Comparison of ENCODE assay signal across 27 mouse cellular contexts in the genomic region with DNA sequence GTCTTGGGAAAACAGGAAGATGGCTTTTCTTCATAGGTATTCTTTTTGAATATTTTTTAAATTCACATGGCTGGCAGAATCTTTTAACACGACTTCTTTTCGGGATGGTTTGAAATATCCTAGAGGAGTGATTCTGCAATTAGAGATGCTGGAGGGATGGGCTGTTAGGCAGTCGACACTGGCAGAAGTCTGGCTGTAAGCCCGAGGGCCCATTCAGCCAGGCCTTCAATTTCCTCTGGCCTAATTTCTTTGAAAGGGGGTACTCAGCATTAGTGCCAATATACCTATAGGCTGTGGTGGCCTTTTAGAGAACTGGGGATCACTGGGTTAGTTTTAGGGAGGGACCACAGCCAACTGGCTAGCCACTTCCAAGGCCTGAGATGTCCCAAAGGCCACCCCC.
DNase-seq lines count a peak whose midpoint lies in the region; ATAC-seq lines count a peak whose summit lies in the region.
"Had no signal": no experiment of that assay in that cellular context is flagged by ENCODE, and none has a peak within 500 bp of the region (broad histone marks: within the 10 kb centered on the region; RNA-seq: fewer than 3 reads in every experiment).

No protein-coding gene starts in this region.

- H3K4me1 ChIP-seq in hindbrain, embryonic 10.5 days (replicated peaks): peaks cover 77% of the 10 kb centered on the region
- peaks cover 19% of the 10 kb centered on the region; the same call in 1 of the 2 replicates for H3K4me1 ChIP-seq in hindbrain, embryonic 11.5 days (replicated peaks; ENCODE audit: control insufficient read depth, insufficient read depth, low read length)
- H3K4me1 ChIP-seq in midbrain, embryonic 13.5 days (replicated peaks): peaks cover 85% of the 10 kb centered on the region
- peaks cover 33% of the 10 kb centered on the region for H3K4me1 ChIP-seq in midbrain, embryonic 11.5 days (ENCODE audit: control insufficient read depth, insufficient read depth, low read length)
- H3K4me1 ChIP-seq in neural tube, embryonic 15.5 days: peaks cover 66% of the 10 kb centered on the region
- H3K4me1 ChIP-seq: liver, embryonic 15.5 days had no signal

- H3K9ac ChIP-seq in hindbrain, embryonic 11.5 days (ENCODE audit: low read depth, low read length): no peak overlapping the region
- H3K9ac ChIP-seq in midbrain, embryonic 13.5 days (replicated peaks): no peak overlapping the region
- no peak overlapping the region for H3K9ac ChIP-seq in midbrain, embryonic 11.5 days (ENCODE audit: low read length)
- no peak overlapping the region for H3K9ac ChIP-seq in neural tube, embryonic 15.5 days (replicated peaks)
- H3K9ac ChIP-seq: embryonic facial prominence, embryonic 15.5 days; heart, embryonic 12.5 days; kidney, embryonic 15.5 days; liver, embryonic 15.5 days; lung, embryonic 15.5 days had no signal

- no peaks in the 10 kb centered on the region for H3K27me3 ChIP-seq in hindbrain, embryonic 10.5 days (ENCODE audit: insufficient read depth, poor library complexity, severe bottlenecking)
- H3K27me3 ChIP-seq in hindbrain, embryonic 11.5 days (ENCODE audit: control insufficient read depth, insufficient read depth, low read length): no peaks in the 10 kb centered on the region
- H3K27me3 ChIP-seq in midbrain, embryonic 13.5 days: no peaks in the 10 kb centered on the region
- no peaks in the 10 kb centered on the region for H3K27me3 ChIP-seq in midbrain, embryonic 11.5 days (ENCODE audit: control insufficient read depth, insufficient read depth, low read length)
- H3K27me3 ChIP-seq in neural tube, embryonic 15.5 days (replicated peaks): no peaks in the 10 kb centered on the region
- H3K27me3 ChIP-seq: embryonic facial prominence, embryonic 15.5 days; heart, embryonic 12.5 days; kidney, embryonic 15.5 days; liver, embryonic 15.5 days; lung, embryonic 15.5 days had no signal

- no peak for ATAC-seq in hindbrain, embryonic 11.5 days (ENCODE audit: low FRiP score)
- no peak for ATAC-seq in midbrain, embryonic 13.5 days
- no peak for ATAC-seq in midbrain, embryonic 11.5 days (ENCODE audit: low FRiP score)
- ATAC-seq in neural tube, embryonic 15.5 days (ENCODE audit: low FRiP score): no peak
- ATAC-seq: activated CD4-positive, CD25-positive, alpha-beta regulatory T cell, adult 4 months; intestine, postnatal 0 days had no signal

- 80% methylated on average over 4 of the region's 4 CpGs for WGBS in hindbrain, embryonic 10.5 days
- WGBS in hindbrain, embryonic 11.5 days: 81% methylated on average over 4 of the region's 4 CpGs
- 71% methylated on average over 4 of the region's 4 CpGs for WGBS in midbrain, embryonic 13.5 days
- WGBS in midbrain, embryonic 11.5 days: 80% methylated on average over 4 of the region's 4 CpGs
- WGBS in neural tube, embryonic 15.5 days: 11% methylated on average over 4 of the region's 4 CpGs

- no peaks in the 10 kb centered on the region for H3K36me3 ChIP-seq in hindbrain, embryonic 10.5 days
- no peaks in the 10 kb centered on the region for H3K36me3 ChIP-seq in hindbrain, embryonic 11.5 days (ENCODE audit: control insufficient read depth, insufficient read depth, low read length)
- H3K36me3 ChIP-seq in midbrain, embryonic 13.5 days: no peaks in the 10 kb centered on the region
- H3K36me3 ChIP-seq in midbrain, embryonic 11.5 days (ENCODE audit: control insufficient read depth, insufficient read depth, low read length): no peaks in the 10 kb centered on the region
- no peaks in the 10 kb centered on the region for H3K36me3 ChIP-seq in neural tube, embryonic 15.5 days
- H3K36me3 ChIP-seq: liver, embryonic 15.5 days; lung, embryonic 15.5 days had no signal

- no peak overlapping the region for H3K4me2 ChIP-seq in hindbrain, embryonic 11.5 days (replicated peaks; ENCODE audit: low read depth, low read length)
- no peak overlapping the region for H3K4me2 ChIP-seq in midbrain, embryonic 13.5 days (replicated peaks)
- no peak overlapping the region for H3K4me2 ChIP-seq in midbrain, embryonic 11.5 days
- no peak overlapping the region for H3K4me2 ChIP-seq in neural tube, embryonic 15.5 days
- H3K4me2 ChIP-seq: embryonic facial prominence, embryonic 15.5 days; heart, embryonic 12.5 days; kidney, embryonic 15.5 days; liver, embryonic 15.5 days; lung, embryonic 15.5 days had no signal

- no peaks in the 10 kb centered on the region for H3K9me3 ChIP-seq in hindbrain, embryonic 10.5 days
- no peaks in the 10 kb centered on the region for H3K9me3 ChIP-seq in hindbrain, embryonic 11.5 days (ENCODE audit: control insufficient read depth, low read length)
- no peaks in the 10 kb centered on the region for H3K9me3 ChIP-seq in midbrain, embryonic 13.5 days
- H3K9me3 ChIP-seq in midbrain, embryonic 11.5 days (ENCODE audit: control insufficient read depth, low read length): no peaks in the 10 kb centered on the region
- no peaks in the 10 kb centered on the region for H3K9me3 ChIP-seq in neural tube, embryonic 15.5 days (replicated peaks)
- H3K9me3 ChIP-seq: embryonic facial prominence, embryonic 15.5 days; heart, embryonic 12.5 days; kidney, embryonic 15.5 days; limb, embryonic 10.5 days; liver, embryonic 15.5 days; lung, embryonic 15.5 days had no signal

- peak; percentile 30 for DNase-seq in cerebellum, adult 8-10 months
- no peak for DNase-seq in cerebellum, postnatal 4 days (ENCODE audit: low spot score in 2 of 2)
- no peak for DNase-seq in hindbrain, embryonic 10.5 days (ENCODE audit: low spot score)
- no peak for DNase-seq in hindbrain, embryonic 11.5 days (ENCODE audit: low spot score)
- no peak for DNase-seq in midbrain, embryonic 11.5 days (ENCODE audit: low spot score, missing footprints)
- no peak for DNase-seq in urinary bladder, postnatal 10 days (ENCODE audit: low spot score)
- DNase-seq: adrenal gland, adult 8-10 months; gastrocnemius, postnatal 10 days; heart, adult 18-20 months; heart, postnatal 10 days; kidney, postnatal 36 days; liver; lung, postnatal 4 days; right cerebral cortex, postnatal 14 days; thymus, adult 2 months; thymus, postnatal 4 days had no signal

- no peak overlapping the region for H3K4me3 ChIP-seq in hindbrain, embryonic 10.5 days
- no peak overlapping the region for H3K4me3 ChIP-seq in hindbrain, embryonic 11.5 days (ENCODE audit: low read depth, low read length)
- no peak overlapping the region for H3K4me3 ChIP-seq in midbrain, embryonic 13.5 days (replicated peaks)
- H3K4me3 ChIP-seq in midbrain, embryonic 11.5 days (ENCODE audit: low read depth, low read length): no peak overlapping the region
- H3K4me3 ChIP-seq in neural tube, embryonic 15.5 days (replicated peaks): no peak overlapping the region
- H3K4me3 ChIP-seq: embryonic facial prominence, embryonic 15.5 days; heart, embryonic 12.5 days; kidney, embryonic 15.5 days; limb, embryonic 10.5 days; liver, embryonic 15.5 days; lung, embryonic 15.5 days had no signal

- H3K27ac ChIP-seq in hindbrain, embryonic 10.5 days: 0 out of 2 replicates have a peak overlapping the region, but pooled peaks have one; percentile 23
- H3K27ac ChIP-seq in hindbrain, embryonic 11.5 days (ENCODE audit: low read depth, low read length): no peak overlapping the region
- H3K27ac ChIP-seq in midbrain, embryonic 13.5 days: peak overlapping the region; percentile 54; the same call in 1 of the 2 replicates
- H3K27ac ChIP-seq in midbrain, embryonic 11.5 days (ENCODE audit: low read depth, low read length): no peak overlapping the region
- H3K27ac ChIP-seq in neural tube, embryonic 15.5 days (replicated peaks): peak overlapping the region; percentile 71
- H3K27ac ChIP-seq: embryonic facial prominence, embryonic 15.5 days; kidney, embryonic 15.5 days; limb, embryonic 10.5 days; liver, embryonic 15.5 days; lung, embryonic 15.5 days; stomach, postnatal 0 days had no signal

Comparison
In these comparisons a context has a peak if more than half of its experiments do, and no peak if none do; other contexts are left out.
1. H3K27ac ChIP-seq: peak in hindbrain, embryonic 10.5 days (single experiment), midbrain, embryonic 13.5 days (single experiment) and neural tube, embryonic 15.5 days (single experiment); none in hindbrain, embryonic 11.5 days (single experiment) and midbrain, embryonic 11.5 days (single experiment).